Mouse (Mus musculus): ENCODE results near the gene Eepd1.

GRCm38 (mm10) chr9:25555261-25555660, 73.9 kb downstream of the Eepd1 start:
- no peak for TF ChIP-seq CTCF (IDR thresholded peaks at IDR 0.05; ENCODE audit: borderline replicate concordance, insufficient read depth, low read length)
- TF ChIP-seq POLR2A (IDR thresholded peaks at IDR 0.05; ENCODE audit: low read depth, low read length), result no peak

All from embryonic fibroblast, embryonic 13.5 days (primary cell).